Mouse (Mus musculus) neural tube, embryonic 15.5 days (tissue): ENCODE results near the gene H2-Aa. TPM values are rescaled to one million over a fixed set of nuclear protein-coding genes. Genes with fewer than 3 reads are reported as not detected.
A peak's percentile ranks its signal among the peaks of the same experiment; 100 is the strongest.

ENCODE experiments used
- ATAC-seq: fragments of 200-750 bp; cut with Nextera tagmentation; 2 replicates; pipeline ENCODE4 v1.8.0; 2017; ENCODE audit warnings: mild to moderate bottlenecking, moderate TSS enrichment, moderate library complexity; ENCODE audit not compliant: low FRiP score
- H3K27ac ChIP-seq: fragments of 300-500 bp; sonication (generic); replicated peaks from 2 replicates; pipeline ENCODE4 v1.5.1; 2015; ENCODE audit warnings: mild to moderate bottlenecking, inconsistent platforms
- H3K27me3 ChIP-seq: fragments of 300-500 bp; sonication (generic); replicated peaks from 2 replicates; pipeline ENCODE4 v1.6.1; 2015; ENCODE audit warnings: inconsistent platforms
- H3K36me3 ChIP-seq: fragments of 300-500 bp; sonication (generic); 2 replicates; pipeline ENCODE4 v1.6.1; 2015; ENCODE audit warnings: inconsistent platforms
- H3K4me1 ChIP-seq: fragments of 300-500 bp; sonication (generic); 2 replicates; pipeline ENCODE4 v1.6.1; 2015; ENCODE audit warnings: inconsistent platforms
- H3K4me2 ChIP-seq: fragments of 300-500 bp; sonication (generic); 2 replicates; pipeline ENCODE4 v1.6.1; 2015; ENCODE audit warnings: inconsistent platforms, mild to moderate bottlenecking, moderate library complexity
- H3K4me3 ChIP-seq: fragments of 300-500 bp; sonication (generic); replicated peaks from 2 replicates; pipeline ENCODE4 v1.5.1; 2015; ENCODE audit warnings: mild to moderate bottlenecking, inconsistent platforms
- H3K9ac ChIP-seq: fragments of 300-500 bp; sonication (generic); replicated peaks from 2 replicates; pipeline ENCODE4 v1.6.1; 2015; ENCODE audit warnings: mild to moderate bottlenecking, inconsistent platforms
- H3K9me3 ChIP-seq: fragments of 300-500 bp; sonication (generic); replicated peaks from 2 replicates; pipeline ENCODE4 v1.6.1; 2016; ENCODE audit warnings: inconsistent platforms
- WGBS: fragments of 180-500 bp; shearing (Covaris S2); methylation state at CpG from one replicate; pipeline ENCODE4 v1.1.7; 2015; ENCODE audit warnings: mixed read lengths; 5-methylcytosine and 5-hydroxymethylcytosine counted together
- polyA plus RNA-seq: library from polyadenylated mRNA; unstranded; fragments of >200 nt; fragmentation: Nextera tagmentation; extraction: Ambion mirVana; gene quantifications from 2 replicates; pipeline ENCODE4 v1.2.1, GENCODE M21; 2015

H2-Aa gene
- polyA plus RNA-seq, 1 experiment from 2014 or later = 0.97 TPM

DNA sequence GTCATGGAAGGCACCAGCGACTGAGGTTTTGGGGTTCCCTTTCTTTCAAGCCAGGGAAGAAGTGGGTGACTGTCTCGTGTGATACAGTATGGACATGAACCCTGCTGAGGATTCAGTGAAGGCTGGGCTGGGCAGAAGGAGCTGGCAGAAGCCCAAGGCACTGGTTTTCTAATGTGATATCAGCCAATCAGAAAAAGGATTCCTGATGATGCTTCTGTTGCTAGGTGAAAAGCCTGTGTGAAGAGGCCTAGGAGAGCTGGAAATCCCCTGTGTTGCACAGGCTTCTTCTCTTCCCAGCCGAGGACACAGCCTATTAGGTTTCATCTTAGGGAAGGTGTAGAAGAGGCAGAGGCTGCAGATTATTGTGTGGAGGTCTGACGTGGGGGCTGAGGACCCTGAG is 26.1 kb downstream of the H2-Aa start:
- no peak overlapping the region for H3K4me2 ChIP-seq
- 29% methylated on average over 4 of the region's 4 CpGs for WGBS
- no peaks in the 10 kb centered on the region for H3K36me3 ChIP-seq
- peaks cover 27% of the 10 kb centered on the region for H3K4me1 ChIP-seq
- H3K9me3 ChIP-seq = no peaks in the 10 kb centered on the region
- H3K4me3 ChIP-seq = no peak overlapping the region
- H3K27ac ChIP-seq = no peak overlapping the region
- no peak overlapping the region for H3K9ac ChIP-seq
- H3K27me3 ChIP-seq = peaks cover 29% of the 10 kb centered on the region
- peak; percentile 73 for ATAC-seq

- H3K4me3 ChIP-seq = no peak overlapping the region
- H3K27ac ChIP-seq = no peak overlapping the region
- ATAC-seq = no peak
- H3K4me1 ChIP-seq = peaks cover 27% of the 10 kb centered on the region
- H3K4me2 ChIP-seq = no peak overlapping the region
- no peak overlapping the region for H3K9ac ChIP-seq
- H3K27me3 ChIP-seq = peaks cover 28% of the 10 kb centered on the region
- no peaks in the 10 kb centered on the region for H3K9me3 ChIP-seq
- H3K36me3 ChIP-seq = no peaks in the 10 kb centered on the region
- WGBS = 69% methylated on average over 5 of the region's 5 CpGs
Measured at GRCm38 (mm10) chr17:34260551-34260950, 27.1 kb downstream of the H2-Aa start.

DNA sequence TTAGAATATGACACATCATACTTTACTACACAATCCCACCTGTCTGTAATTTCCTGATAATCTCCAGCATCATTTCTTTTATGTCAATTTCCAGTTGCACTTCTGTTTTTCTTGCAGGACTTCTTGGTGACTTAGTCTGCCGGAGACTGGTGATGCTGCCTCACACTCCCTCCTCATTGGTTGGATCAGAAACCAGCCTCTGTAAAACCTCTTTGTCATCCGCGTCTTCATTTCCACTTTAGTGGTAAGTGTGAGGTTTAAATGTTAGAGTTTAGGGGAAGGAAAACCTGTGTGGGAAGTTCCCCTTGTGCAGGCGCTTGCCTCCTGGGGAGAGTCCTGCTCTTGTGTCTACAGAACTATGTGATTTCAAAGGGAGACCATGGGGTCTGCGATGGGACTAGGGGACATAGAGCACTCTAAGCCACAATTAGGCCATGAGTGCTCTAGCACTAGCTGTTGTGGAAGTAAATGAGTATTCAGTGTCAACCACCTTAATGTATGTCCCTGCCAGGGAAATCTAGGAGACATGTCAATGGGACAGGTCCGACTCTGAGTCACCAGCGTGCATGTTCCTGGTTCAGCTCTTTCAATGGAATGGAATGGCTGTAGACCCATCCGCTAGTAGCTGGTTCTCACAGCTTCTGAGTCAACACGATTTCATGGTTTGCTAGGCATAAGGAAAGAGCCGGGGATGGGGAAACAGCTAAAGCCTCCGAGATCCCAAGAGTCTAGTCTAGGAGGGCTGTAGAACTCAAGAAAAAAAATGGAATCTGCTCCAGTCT is 29.8 kb downstream of the H2-Aa start, which contains the start of gene H2-Ab1:
H2-Ab1 (plus strand) TSS at position 96 of the 782 bp plus-strand sequence.
- H3K4me2 ChIP-seq = no peak within 1 kb of the TSS
- H3K4me1 ChIP-seq = peaks cover 3% of the 10 kb centered on the region; the same call in 1 of the 2 replicates
- H3K9me3 ChIP-seq = no peaks in the 10 kb centered on the region
- H3K9ac ChIP-seq = no peak within 1 kb of the TSS
- 75% methylated on average over 11 of the region's 11 CpGs for WGBS
- no peak within 1 kb of the TSS for H3K4me3 ChIP-seq
- H3K36me3 ChIP-seq = no peaks in the 10 kb centered on the region
- peaks cover 6% of the 10 kb centered on the region; the same call in 1 of the 2 replicates for H3K27me3 ChIP-seq
- H3K27ac ChIP-seq = no peak within 1 kb of the TSS
- ATAC-seq = no peak

DNA sequence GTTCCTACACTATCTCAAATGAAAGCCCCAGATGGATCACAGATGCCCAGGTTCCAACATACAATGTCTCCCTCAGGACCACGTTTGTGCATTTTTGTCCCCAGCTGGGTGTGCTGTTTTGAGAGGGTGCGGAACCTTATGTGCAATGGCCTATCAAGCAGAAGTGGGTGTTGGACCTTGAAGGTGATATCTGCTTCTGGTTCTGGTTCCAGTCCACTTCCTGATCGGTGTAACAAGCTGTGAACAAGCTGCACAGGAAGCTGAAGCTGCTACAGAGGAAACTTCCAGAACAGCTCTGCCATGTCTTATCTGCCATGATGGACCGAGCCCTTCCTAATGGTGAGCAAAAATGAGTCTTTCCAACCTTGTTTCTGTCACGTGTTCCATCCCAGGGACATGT is 31.1 kb downstream of the H2-Aa start:
- Histone ChIP-seq H3K36me3 (no peaks in the 10 kb centered on the region), H3K27ac (no peak overlapping the region), H3K9ac (no peak overlapping the region), H3K27me3 (peaks cover 6% of the 10 kb centered on the region; the same call in 1 of the 2 replicates), H3K9me3 (no peaks in the 10 kb centered on the region), H3K4me1 (peaks cover 3% of the 10 kb centered on the region; the same call in 1 of the 2 replicates), H3K4me3 (no peak overlapping the region), H3K4me2 (no peak overlapping the region)
- ATAC-seq = no peak
- 90% methylated on average over 5 of the region's 5 CpGs for WGBS

DNA sequence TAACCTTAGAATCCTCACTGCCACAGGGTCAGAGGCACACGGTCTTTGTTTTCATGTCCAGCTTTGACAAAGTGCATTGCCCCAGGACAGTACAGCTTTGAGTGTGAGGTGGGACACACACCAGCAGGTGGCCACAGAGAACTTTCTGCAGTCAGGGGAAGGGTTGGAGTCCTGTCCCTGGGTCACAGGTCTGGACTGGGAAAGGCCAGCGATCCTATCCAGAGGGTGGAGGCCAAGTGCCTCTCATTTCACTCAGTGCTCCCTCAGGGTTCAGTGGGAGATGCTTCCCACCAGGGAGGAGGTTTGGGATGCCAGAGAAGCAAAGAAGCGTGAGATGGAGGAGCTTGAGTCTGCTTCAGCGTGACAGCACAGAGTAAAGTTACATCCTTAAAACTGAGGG is 36.0 kb downstream of the H2-Aa start:
- no peak for ATAC-seq
- WGBS = 52% methylated on average over 4 of the region's 4 CpGs
- no peaks in the 10 kb centered on the region for H3K9me3 ChIP-seq
- no peaks in the 10 kb centered on the region for H3K4me1 ChIP-seq
- H3K4me3 ChIP-seq = no peak overlapping the region
- H3K27me3 ChIP-seq = no peaks in the 10 kb centered on the region
- no peaks in the 10 kb centered on the region for H3K36me3 ChIP-seq
- no peak overlapping the region for H3K9ac ChIP-seq
- no peak overlapping the region for H3K27ac ChIP-seq
- no peak overlapping the region for H3K4me2 ChIP-seq

GRCm38 (mm10) chr17:34249878-34250277 is 37.7 kb downstream of the H2-Aa start:
- 20% methylated on average over 4 of the region's 4 CpGs for WGBS

DNA sequence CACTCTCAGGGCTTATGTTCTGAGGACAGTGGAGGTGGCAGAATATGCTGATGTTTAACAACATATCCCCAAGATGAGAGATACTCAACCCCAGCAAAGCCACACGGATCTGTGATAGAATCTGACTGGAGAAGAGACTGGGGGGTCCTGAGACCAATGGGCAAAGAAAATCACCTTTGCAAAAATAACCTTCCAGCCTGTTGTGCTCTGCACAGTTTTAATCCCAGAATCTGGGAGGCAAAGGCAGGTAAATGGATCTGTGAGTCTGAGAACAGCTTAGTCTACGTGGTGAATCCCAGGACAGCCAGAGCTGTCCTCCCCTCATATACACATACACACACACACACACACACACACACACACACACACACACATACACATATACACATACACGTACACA is 38.3 kb downstream of the H2-Aa start:
- Histone ChIP-seq H3K36me3 (no peaks in the 10 kb centered on the region), H3K9me3 (no peaks in the 10 kb centered on the region), H3K4me1 (no peaks in the 10 kb centered on the region), H3K27me3 (no peaks in the 10 kb centered on the region), H3K4me2 (no peak overlapping the region), H3K4me3 (no peak overlapping the region), H3K27ac (no peak overlapping the region), H3K9ac (no peak overlapping the region)
- ATAC-seq = no peak
- 42% methylated on average over 3 of the region's 3 CpGs for WGBS

More at GRCm38 (mm10) chr17:34249878-34250277, 37.7 kb downstream of the H2-Aa start:
- no peak for ATAC-seq
- H3K36me3 ChIP-seq = no peaks in the 10 kb centered on the region
- no peaks in the 10 kb centered on the region for H3K4me1 ChIP-seq
- H3K9me3 ChIP-seq = no peaks in the 10 kb centered on the region
- H3K4me3 ChIP-seq = no peak overlapping the region
- H3K27me3 ChIP-seq = no peaks in the 10 kb centered on the region
- H3K4me2 ChIP-seq = no peak overlapping the region
- H3K27ac ChIP-seq = no peak overlapping the region
- H3K9ac ChIP-seq = no peak overlapping the region

DNA sequence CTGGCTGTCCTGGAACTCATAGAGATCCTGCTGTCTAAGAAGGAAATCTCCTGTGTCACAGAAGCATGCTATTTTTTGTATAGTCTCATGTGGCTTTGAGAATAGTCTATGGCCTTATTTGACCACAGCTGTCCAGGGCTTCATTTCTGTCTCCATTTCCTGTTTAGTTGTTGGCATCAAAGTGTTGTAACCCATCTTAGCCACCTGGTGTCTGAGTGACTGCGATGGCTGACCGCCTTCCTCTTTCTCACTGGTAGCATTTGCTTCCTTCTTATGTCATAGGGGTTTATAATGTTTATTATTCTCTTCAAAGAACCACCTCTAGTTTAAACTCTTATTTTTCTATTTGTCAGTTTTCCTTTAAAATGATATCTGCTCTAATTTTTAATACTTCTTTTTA is 38.9 kb downstream of the H2-Aa start:
- H3K4me2 ChIP-seq = no peak overlapping the region
- H3K4me3 ChIP-seq = no peak overlapping the region
- H3K27me3 ChIP-seq = no peaks in the 10 kb centered on the region
- H3K27ac ChIP-seq = no peak overlapping the region
- 61% methylated on average over 2 of the region's 2 CpGs for WGBS
- ATAC-seq = no peak
- H3K4me1 ChIP-seq = no peaks in the 10 kb centered on the region
- no peaks in the 10 kb centered on the region for H3K9me3 ChIP-seq
- no peak overlapping the region for H3K9ac ChIP-seq
- H3K36me3 ChIP-seq = no peaks in the 10 kb centered on the region

GRCm38 (mm10) chr17:34247047-34247446 is 40.6 kb downstream of the H2-Aa start:
- no peak overlapping the region for H3K4me3 ChIP-seq
- H3K9me3 ChIP-seq = no peaks in the 10 kb centered on the region; the same call in 1 of the 2 replicates
- ATAC-seq = no peak
- H3K4me2 ChIP-seq = no peak overlapping the region
- no peaks in the 10 kb centered on the region for H3K36me3 ChIP-seq
- no peak overlapping the region for H3K27ac ChIP-seq
- H3K4me1 ChIP-seq = no peaks in the 10 kb centered on the region
- 94% methylated on average over 3 of the region's 3 CpGs for WGBS
- no peak overlapping the region for H3K9ac ChIP-seq
- H3K27me3 ChIP-seq = no peaks in the 10 kb centered on the region

DNA sequence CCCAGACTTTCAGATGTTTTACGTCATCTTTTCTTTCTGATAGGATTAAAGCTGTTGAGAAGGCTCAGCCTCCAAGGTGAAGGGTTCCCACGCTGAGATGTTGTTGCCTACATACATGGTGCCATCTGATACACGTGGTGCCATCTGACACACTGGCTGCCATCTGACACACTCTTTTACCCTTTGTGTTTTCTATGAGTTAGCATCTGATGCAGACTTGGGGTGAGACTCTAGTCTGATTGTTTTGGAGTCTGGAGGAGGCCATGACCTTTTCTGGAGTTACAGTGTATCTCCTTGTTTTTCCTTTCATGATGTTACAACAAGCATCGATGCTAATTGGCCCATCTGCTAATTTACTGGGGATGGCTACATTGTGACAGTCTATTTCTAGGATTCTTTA is 43.0 kb downstream of the H2-Aa start:
- WGBS = 80% methylated on average over 4 of the region's 4 CpGs
- no peak for ATAC-seq
- Histone ChIP-seq H3K4me3 (no peak overlapping the region), H3K27me3 (no peaks in the 10 kb centered on the region), H3K9me3 (no peaks in the 10 kb centered on the region; the same call in 1 of the 2 replicates), H3K4me1 (no peaks in the 10 kb centered on the region), H3K27ac (no peak overlapping the region), H3K36me3 (no peaks in the 10 kb centered on the region), H3K9ac (no peak overlapping the region), H3K4me2 (no peak overlapping the region)

- WGBS = 84% methylated on average over 6 of the region's 6 CpGs
- Histone ChIP-seq H3K4me2 (no peak overlapping the region), H3K4me3 (no peak overlapping the region), H3K36me3 (no peaks in the 10 kb centered on the region), H3K9ac (no peak overlapping the region), H3K27ac (no peak overlapping the region), H3K9me3 (no peaks in the 10 kb centered on the region; the same call in 1 of the 2 replicates), H3K27me3 (no peaks in the 10 kb centered on the region), H3K4me1 (no peaks in the 10 kb centered on the region)
- no peak for ATAC-seq
Measured at GRCm38 (mm10) chr17:34240916-34241315, 46.7 kb downstream of the H2-Aa start.

GRCm38 (mm10) chr17:34240366-34240765 is 47.3 kb downstream of the H2-Aa start:
- Histone ChIP-seq H3K27me3 (no peaks in the 10 kb centered on the region), H3K4me2 (no peak overlapping the region), H3K4me1 (no peaks in the 10 kb centered on the region), H3K36me3 (no peaks in the 10 kb centered on the region), H3K9me3 (no peaks in the 10 kb centered on the region; the same call in 1 of the 2 replicates), H3K9ac (no peak overlapping the region), H3K27ac (no peak overlapping the region), H3K4me3 (no peak overlapping the region)
- WGBS = 73% methylated on average over 3 of the region's 3 CpGs
- no peak for ATAC-seq
